Mouse (Mus musculus): ENCODE data around the gene Fam129a.

Gene Fam129a

DNA sequence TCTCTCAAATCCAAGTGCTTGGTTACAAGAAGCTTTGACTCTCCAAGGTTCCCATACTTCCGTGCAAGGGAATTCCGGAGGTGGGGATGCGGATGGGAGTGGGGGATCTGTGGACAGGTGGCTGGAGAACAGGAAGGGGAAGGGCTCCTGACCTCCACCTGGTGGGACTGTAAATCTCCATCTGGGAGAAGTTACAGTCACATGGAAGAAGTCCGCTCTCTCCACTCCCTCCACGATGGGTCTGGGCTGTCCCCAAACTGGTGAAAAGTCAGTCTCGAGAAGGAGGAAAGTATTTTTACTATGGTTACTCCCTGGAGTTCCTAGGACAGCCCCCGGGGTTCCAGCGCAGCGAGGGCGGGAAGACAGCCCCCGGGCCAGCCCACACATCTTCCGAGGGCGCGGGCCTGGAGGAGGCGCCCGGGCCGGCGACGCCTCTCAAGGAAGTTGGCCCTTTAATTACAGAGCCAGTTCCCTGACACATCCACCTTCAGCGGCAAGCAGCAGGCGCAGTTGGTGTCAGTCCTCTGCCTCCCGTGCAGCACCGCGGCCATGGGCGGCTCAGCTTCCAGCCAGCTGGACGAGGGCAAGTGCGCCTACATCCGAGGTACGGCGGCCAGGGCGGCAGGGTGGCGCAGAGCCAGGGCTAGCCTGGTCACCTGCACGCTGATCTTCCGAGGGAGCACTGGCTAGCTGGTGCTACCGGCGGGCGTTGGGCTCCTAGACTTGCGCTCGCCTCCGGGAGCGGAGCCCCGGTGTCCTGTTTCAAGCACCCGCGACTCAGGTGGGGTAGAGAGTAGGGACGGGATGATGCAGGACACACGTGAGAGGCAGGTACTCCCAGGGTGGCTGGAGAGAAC lies at the start of gene Fam129a:
Gene Fam129a (plus strand): TSS at position 206 of the 857 bp plus-strand sequence.
- peak; percentile 8 for DNase-seq

GRCm38 (mm10) chr1:151526701-151527100 lies 44.3 kb upstream of the Fam129a start:
- peak; percentile 26 for DNase-seq

GRCm38 (mm10) chr1:151543796-151544477 lies 27.0 kb upstream of the Fam129a start:
- no peak for DNase-seq

GRCm38 (mm10) chr1:151544581-151544980 lies 26.4 kb upstream of the Fam129a start:
- no peak for DNase-seq

DNA sequence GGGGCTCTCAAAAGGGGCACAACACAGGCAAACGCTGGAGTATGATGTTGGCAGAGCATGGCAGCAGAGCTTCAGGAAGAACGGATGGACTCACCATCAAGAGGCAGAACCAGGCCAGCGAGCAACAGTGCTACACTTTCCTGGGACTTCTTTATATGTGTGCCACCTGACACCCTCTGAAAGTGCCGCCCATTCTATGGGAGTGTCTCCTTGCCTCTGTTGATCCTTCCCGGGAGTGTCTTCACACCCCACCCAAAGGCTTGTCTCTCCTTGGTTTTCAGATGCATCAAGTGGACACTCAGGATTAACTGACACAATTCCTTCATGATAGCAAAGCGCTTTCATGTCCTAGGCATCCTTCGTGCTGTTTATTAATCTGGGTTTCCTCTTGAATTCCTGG lies 25.4 kb upstream of the Fam129a start:
- no peak for DNase-seq

DNA sequence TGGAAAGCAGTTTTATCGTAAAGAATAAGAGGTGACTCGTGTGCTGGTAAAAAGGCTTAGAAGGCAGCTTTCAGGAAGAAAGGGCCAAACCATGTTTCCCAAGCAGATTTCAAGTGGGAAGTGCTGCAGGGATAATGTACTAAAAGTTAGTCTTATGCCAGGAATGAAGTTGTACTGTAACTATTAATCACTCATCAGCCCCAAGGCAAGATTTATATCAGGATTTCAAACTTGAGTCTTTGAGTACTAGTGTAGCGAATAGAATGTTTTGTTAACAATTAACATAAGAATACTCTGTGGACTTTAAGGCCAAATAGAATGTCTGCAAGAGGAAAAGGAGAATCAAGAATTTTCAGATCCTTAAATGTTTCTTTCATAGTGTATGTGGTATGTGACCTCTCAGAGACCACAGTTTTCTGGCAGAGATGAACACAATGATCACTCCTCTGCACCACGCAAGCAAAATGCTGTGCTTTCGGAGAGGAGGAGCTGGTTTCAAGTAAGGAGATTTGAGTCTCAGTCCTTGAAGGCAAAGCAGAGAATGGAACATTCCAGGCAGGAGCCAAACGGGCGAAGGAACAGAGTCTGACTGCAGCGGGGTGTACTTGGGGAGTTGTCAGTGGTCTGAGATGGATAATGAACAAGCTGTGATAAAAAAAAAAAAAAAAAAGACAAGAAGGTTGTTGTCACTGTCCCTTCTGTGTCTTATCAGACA lies 21.9 kb upstream of the Fam129a start:
- DNase-seq: no peak

- DNase-seq: no peak
These were observed 21.2 kb upstream of the Fam129a start for GRCm38 (mm10) chr1:151549794-151550193.

- DNase-seq: no peak
These were observed 20.2 kb upstream of the Fam129a start for GRCm38 (mm10) chr1:151550587-151551479.

DNA sequence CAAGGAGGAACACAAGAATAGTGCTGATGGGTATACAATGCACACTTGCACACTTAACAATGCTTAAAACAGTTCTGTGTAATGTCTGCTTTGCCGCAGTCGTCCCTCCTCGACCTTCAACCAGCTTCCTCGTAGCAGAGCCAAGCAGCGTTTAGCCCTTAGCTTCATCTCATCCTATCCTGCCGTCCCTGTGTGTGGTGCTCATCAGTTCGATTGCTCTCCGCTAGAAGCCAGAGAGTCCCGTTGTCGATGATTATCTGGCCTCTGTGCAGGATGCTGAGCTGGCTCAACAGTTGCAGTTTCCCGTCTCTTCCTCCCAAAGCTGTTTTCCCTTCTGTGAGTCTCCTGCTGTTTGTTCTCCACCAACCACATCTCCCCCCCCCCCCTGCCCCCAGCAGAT lies 10.4 kb upstream of the Fam129a start:
- no peak for DNase-seq

DNA sequence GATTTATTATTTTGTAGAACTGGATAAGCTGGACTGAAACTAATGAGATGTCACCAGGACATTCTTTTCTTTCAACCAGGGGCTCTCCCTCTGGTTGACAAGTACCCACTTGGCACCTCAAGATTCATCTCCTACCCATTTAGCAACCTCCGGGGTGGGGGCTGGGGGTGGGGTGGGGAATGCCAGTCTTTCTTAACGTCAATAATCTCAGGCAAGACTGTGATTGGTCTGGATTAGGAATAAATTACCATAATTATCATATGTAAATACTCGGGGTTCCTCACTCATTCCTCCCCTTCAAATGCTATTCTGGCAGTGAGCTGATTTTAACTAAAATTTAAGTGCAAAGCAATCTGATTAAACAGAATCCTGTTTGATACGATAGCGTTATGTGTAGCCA lies 7.6 kb upstream of the Fam129a start:
- no peak for DNase-seq

DNA sequence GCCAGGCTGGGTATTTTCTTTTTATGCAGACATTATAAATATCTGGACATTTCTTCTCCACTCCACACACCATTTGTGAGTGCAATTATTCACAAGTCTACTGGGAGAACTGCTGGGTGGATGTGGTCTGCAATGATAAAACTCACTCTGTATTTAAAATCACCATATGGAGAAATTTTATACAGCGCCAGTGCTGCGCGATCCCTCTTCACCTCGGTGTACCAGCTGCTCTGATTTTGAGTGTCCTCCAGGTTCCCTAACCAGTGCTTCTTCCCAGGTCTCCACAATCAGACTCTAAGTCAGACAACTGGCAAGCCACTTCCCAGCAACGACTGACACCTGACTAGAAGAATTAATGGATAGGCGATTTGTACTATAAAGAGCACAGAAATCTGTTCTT lies 7.1 kb upstream of the Fam129a start:
- no peak for DNase-seq

DNA sequence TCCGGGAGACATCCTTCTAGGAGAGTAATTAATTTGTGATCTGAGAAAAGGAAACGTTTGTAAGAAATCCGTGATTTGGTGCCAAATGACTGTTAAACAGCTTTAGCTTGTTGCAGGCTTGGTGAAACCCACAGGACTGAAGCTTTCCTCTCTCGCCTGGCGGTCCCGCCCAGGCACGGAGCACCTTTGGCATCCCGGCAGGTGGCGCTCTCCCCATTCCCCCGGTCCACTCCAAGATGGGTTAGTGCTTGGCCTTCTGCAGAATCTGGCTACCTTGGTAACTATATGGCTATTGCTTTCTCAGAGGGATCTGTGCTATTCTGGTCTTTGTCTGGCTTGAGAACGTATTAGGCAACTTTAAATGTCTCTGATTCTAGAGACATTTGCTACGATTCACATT lies 6.6 kb upstream of the Fam129a start:
- peak; percentile 67 for DNase-seq

- no peak for DNase-seq
These were observed 2.3 kb upstream of the Fam129a start for GRCm38 (mm10) chr1:151568682-151569081.

GRCm38 (mm10) chr1:151571838-151572578 lies 1.0 kb downstream of the Fam129a start:
- no peak for DNase-seq

DNA sequence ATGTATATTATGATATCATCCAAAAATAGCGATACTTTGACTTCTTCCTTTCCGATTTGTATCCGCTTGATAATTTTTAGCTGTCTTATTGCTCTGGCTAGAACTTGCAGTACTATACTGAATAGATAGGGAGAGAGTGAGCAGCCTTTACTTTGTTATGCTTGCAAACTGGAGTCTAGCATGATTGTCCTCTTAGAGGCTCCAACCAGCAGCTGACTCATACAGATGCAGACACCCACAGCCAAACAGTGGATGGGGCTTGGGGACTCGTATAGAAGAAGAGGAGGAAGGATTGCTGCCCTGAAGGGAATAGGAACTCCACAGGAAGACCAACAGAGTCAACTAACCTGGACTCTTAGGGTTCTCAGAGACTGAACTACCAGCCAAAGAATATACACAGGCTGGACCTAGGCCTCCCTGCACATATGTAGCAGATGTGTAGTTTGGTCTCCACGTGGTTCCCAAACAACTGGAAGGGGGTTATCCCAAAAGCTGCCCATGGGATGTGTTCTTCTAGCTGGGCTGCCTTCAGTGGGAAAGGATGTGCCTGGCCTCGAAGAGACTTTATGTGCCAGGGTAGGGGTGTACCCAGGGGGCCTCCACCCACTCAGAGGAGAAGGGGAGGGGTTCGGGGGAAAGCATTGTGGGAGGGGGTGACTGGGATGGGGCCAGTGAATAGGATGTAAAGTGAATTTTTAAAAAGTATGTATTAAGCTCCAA lies 1.8 kb downstream of the Fam129a start:
- no peak for DNase-seq

DNA sequence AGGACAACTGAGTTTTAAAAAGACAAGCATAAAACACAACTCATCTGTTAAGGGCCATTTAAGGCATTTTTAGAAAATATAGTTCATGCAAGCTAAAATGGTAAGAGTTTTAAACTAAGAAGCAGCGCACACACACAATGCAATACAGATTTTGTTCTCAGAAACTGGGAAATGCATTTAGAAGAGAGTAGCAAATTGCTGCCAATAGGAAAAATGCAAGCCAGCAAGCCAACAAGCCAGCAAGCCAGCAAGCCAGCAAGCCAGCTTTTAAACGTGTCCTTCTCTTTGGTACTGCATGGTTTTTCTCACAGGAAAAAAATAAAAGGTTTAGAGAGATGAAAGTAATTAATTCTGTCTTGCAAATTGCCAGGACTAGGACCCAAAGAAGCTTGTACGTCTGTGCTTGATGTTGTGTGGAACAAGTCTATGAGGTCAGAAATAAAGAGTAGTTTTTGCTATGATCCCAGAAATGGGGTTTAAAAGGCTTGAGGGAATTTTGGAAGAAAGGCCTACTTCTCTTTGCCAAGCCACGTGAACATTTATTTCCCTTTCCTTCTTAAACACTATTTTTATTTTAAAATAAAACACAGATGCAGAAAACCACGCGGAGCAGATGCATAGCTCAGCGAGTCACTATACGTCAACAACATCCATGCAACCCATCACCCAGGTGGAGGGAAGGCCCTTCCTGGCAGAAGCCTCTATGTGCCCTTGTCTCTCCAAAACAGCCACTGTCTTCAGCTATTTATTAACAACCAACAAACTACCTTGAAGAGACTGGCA lies 9.4 kb downstream of the Fam129a start:
- peak; percentile 5 for DNase-seq

DNA sequence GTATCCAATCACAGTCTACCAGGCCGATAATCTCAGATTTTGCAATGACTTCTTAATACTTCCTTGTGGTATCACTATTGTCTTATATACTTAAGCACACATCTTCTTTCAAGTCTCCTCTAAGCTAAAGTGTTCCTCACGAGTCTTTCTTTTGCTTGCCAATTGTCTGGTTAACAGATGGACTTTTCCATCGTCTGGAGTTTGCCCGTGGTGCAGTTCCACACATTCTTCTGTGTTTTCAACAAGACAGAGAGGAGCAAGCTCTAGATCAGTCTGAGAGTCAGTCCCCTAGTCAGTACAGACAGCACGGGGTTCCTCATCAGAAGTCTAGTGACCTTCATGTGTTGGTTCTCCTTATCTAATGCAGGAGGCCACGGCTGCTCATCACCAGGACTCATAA lies 10.5 kb downstream of the Fam129a start:
- no peak for DNase-seq

DNA sequence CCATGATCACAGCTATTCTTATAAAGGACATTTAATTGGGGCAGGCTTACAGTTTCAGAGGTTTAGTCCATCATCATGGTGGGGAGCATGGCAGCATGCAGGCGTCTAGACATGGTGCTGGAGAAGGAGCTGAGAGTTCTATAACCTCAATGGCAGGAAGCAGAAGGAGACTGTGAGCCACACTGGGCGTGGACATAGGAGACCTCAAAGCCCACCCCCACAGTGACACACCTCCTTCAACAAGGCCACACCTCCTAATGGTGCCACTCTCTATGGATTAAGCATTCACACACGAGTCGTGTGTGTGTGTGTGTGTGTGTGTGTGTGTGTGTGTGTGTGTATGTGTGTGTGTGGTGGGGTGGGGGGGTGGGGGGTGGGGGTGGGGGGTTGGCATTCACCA lies 11.0 kb downstream of the Fam129a start:
- DNase-seq: no peak

GRCm38 (mm10) chr1:151583457-151584181 lies 12.6 kb downstream of the Fam129a start:
- DNase-seq: no peak

DNA sequence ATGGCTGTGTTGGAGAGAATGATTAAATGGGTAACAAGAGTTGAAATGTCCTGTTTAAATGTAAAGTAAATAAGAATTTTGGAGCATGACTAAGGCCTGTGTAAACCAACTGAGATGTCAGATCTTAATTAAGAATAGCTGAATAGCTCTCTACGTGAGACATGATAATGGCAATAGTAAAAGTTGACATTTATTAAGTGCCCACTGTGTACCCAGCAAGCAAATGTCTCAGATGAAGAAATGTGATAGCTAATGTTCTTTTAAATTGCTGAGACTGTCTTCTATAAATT lies 13.1 kb downstream of the Fam129a start:
- no peak for DNase-seq
